Comparison of ENCODE assay signal across 8 mouse cellular contexts in genomic region chr4:150915181-150915906, GRCm38 (mm10). TPM values are rescaled to one million over a fixed set of nuclear protein-coding genes. Genes with fewer than 3 reads are reported as not detected.
DNase-seq lines count a peak whose midpoint lies in the region; ATAC-seq and TF ChIP-seq lines count a peak whose summit lies in the region.

No protein-coding gene starts in this region.

- no peak for ATAC-seq in heart, embryonic 11.5 days (replicated peaks; ENCODE audit: insufficient number of reproducible peaks, low FRiP score, low TSS enrichment)
- ATAC-seq in intestine, embryonic 15.5 days: no peak

- no peaks in the 10 kb centered on the region for H3K27me3 ChIP-seq in heart, embryonic 11.5 days (ENCODE audit: control insufficient read depth, insufficient read depth, low read length)
- no peaks in the 10 kb centered on the region for H3K27me3 ChIP-seq in intestine, embryonic 15.5 days (replicated peaks)

- 54% methylated on average over 10 of the region's 10 CpGs for WGBS in heart, embryonic 11.5 days (ENCODE audit: insufficient replicate concordance)
- 48% methylated on average over 10 of the region's 10 CpGs for WGBS in intestine, embryonic 15.5 days

- peaks cover 8% of the 10 kb centered on the region for H3K4me1 ChIP-seq in heart, embryonic 11.5 days (ENCODE audit: control insufficient read depth, insufficient read depth, low read length)
- H3K4me1 ChIP-seq in intestine, embryonic 15.5 days (replicated peaks): peaks cover 7% of the 10 kb centered on the region

- H3K4me2 ChIP-seq in heart, embryonic 11.5 days: peak overlapping the region; percentile 69
- H3K4me2 ChIP-seq in intestine, embryonic 15.5 days (replicated peaks): peak overlapping the region; percentile 53

- TF ChIP-seq CTCF in brain, embryonic 14.5 days (IDR thresholded peaks at IDR 0.05; ENCODE audit: borderline replicate concordance, extremely low read depth, insufficient read depth, insufficient read length): no peak

- peak overlapping the region; percentile 71 for H3K4me3 ChIP-seq in heart, embryonic 11.5 days (ENCODE audit: low read depth, low read length)
- H3K4me3 ChIP-seq in intestine, embryonic 15.5 days (replicated peaks): peak overlapping the region; percentile 60

- H3K9me3 ChIP-seq in heart, embryonic 11.5 days (replicated peaks; ENCODE audit: control insufficient read depth, low read length): no peaks in the 10 kb centered on the region
- no peaks in the 10 kb centered on the region for H3K9me3 ChIP-seq in intestine, embryonic 15.5 days

- TF ChIP-seq POLR2A in brain, embryonic 14.5 days (IDR thresholded peaks at IDR 0.05; ENCODE audit: borderline replicate concordance, extremely low read depth, insufficient read depth, insufficient read length, poor library complexity, severe bottlenecking): no peak

- H3K36me3 ChIP-seq in heart, embryonic 11.5 days (ENCODE audit: control insufficient read depth, insufficient read depth, low read length): no peaks in the 10 kb centered on the region
- H3K36me3 ChIP-seq in intestine, embryonic 15.5 days: no peaks in the 10 kb centered on the region

- H3K9ac ChIP-seq in heart, embryonic 11.5 days (ENCODE audit: low read depth, low read length): peak overlapping the region; percentile 83
- H3K9ac ChIP-seq in intestine, embryonic 15.5 days: peak overlapping the region; percentile 68

- H3K27ac ChIP-seq in heart, embryonic 11.5 days (ENCODE audit: low read depth, low read length): peak overlapping the region; percentile 82; the same call in 1 of the 2 replicates
- H3K27ac ChIP-seq in intestine, embryonic 15.5 days: no peak overlapping the region

- no peak for DNase-seq in heart, postnatal 4 days
- DNase-seq in 3T3-L1 (ENCODE audit: low read depth, low spot score): peak; percentile 45
- DNase-seq in brain, embryonic 14.5 days (ENCODE audit: low read depth): peak; percentile 27
- DNase-seq in naive thymus-derived CD4-positive, alpha-beta T cell, adult 2 months (ENCODE audit: low read depth): peak; percentile 65
- DNase-seq in cerebellum, postnatal 10 days: no peak
- DNase-seq in adrenal gland, adult 2 months: no peak

RNA-seq across cellular contexts. Expression of gene Tnfrsf9, which starts 1.0 kb away (rescaled TPM):
- 0.11 and 0.29 TPM in 2 replicates for polyA plus RNA-seq in heart, embryonic 11.5 days (2014; fragmentation: Nextera tagmentation; extraction: Ambion mirVana)
- under 1 TPM in 1 of 2 experiments, not detected in 1; 0.25 TPM for total RNA-seq in heart, postnatal 4 days (2021)
- 0.25 and 0.35 TPM in 2 replicates for polyA plus RNA-seq in brain, embryonic 14.5 days (2012; rRNA removed)
- 1.5 and 1.7 TPM in 2 replicates for polyA plus RNA-seq in intestine, embryonic 15.5 days (2015; fragmentation: Nextera tagmentation; extraction: Ambion mirVana)
- total RNA-seq in adrenal gland, adult 2 months (2021): under 1 TPM in 1 of 2 experiments, not detected in 1; 0.45 TPM
- polyA plus RNA-seq in adrenal gland, adult 2 months (2012; rRNA removed): 0.10 TPM in 1 of 2 replicates, not detected in the other

RNA-seq across cellular contexts. Expression of gene Park7, which starts 1.1 kb away (rescaled TPM):
- 360 and 371 TPM in 2 replicates for polyA plus RNA-seq in heart, embryonic 11.5 days (2014; fragmentation: Nextera tagmentation; extraction: Ambion mirVana)
- 100 to 1,000 TPM; 187 to 190 TPM for total RNA-seq in heart, postnatal 4 days (2021)
- polyA plus RNA-seq in brain, embryonic 14.5 days (2012; rRNA removed): 268 and 286 TPM in 2 replicates
- 410 and 432 TPM in 2 replicates for polyA plus RNA-seq in intestine, embryonic 15.5 days (2015; fragmentation: Nextera tagmentation; extraction: Ambion mirVana)
- 100 to 1,000 TPM; 274 to 292 TPM for total RNA-seq in adrenal gland, adult 2 months (2021)
- polyA plus RNA-seq in adrenal gland, adult 2 months (2012; rRNA removed): 73.0 and 78.6 TPM in 2 replicates

Comparison
In these comparisons a context has a peak if more than half of its experiments do, and no peak if none do; other contexts are left out.
1. DNase-seq: peak in 3T3-L1 (single experiment), brain, embryonic 14.5 days (single experiment) and naive thymus-derived CD4-positive, alpha-beta T cell, adult 2 months (single experiment); none in heart, postnatal 4 days (single experiment), cerebellum, postnatal 10 days (0 of 2) and adrenal gland, adult 2 months (single experiment).